Mouse (Mus musculus): ENCODE measurements around the gene Ptger1. TPM values are rescaled to one million over a fixed set of nuclear protein-coding genes. Genes with fewer than 3 reads are reported as not detected.
A peak's percentile ranks its signal among the peaks of the same experiment; 100 is the strongest.

Ptger1 gene
- polyA plus RNA-seq, 1 experiment, result 0.50 TPM

DNA sequence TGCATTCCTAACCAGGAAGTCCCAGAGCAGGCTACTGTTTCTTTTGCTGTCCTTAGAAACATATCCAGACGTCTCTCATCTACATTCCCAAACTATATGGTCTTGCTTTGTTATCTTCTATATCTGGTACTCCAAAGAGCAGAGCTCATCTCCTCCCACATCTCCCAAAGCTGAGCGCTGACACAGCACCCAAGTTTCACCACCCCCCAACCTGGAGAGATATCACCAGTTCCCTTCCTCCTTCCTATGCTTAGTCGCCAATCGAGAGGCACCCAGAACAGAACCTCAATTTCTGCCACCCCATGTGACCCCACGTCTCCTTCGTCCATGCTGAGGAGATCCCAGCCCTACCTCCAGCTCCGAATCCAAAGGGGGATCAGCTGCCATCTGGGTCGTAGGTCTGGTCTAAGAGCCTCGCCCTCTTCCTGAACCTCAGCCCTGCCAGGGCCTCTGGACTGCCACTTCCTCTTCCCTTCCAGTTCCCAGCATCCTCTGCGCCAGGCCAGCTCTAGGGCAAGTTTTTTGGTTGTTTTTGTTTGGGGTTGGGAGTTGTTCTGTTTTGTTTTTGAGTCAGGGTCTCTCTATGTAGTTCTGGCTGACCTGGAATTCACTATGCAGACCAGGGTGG, 27.2 kb downstream of the Ptger1 start:
- peak; percentile 58 for DNase-seq
- peaks cover 44% of the 10 kb centered on the region for H3K4me1 ChIP-seq (replicated peaks; ENCODE audit: control insufficient read depth, insufficient read depth, low read length)
- 0 out of 2 replicates have a peak overlapping the region, but pooled peaks have one; percentile 25 for H3K27ac ChIP-seq (ENCODE audit: control insufficient read depth, insufficient read depth, low read length)
- peaks cover 39% of the 10 kb centered on the region for H3K36me3 ChIP-seq (ENCODE audit: control insufficient read depth, insufficient read depth, low read length)
- H3K27me3 ChIP-seq (ENCODE audit: control insufficient read depth, insufficient read depth, low read length), result no peaks in the 10 kb centered on the region
- WGBS, result 38% methylated on average over 10 of the region's 10 CpGs
- TF ChIP-seq POLR2A (IDR thresholded peaks at IDR 0.05; ENCODE audit: control insufficient read depth, extremely low read depth, insufficient read depth, low read length, poor library complexity), result no peak
- TF ChIP-seq CTCF (IDR thresholded peaks at IDR 0.05; ENCODE audit: borderline replicate concordance, control insufficient read depth, extremely low read depth, insufficient read depth, low read length, poor library complexity), result 0 out of 2 replicates have a peak, but pooled peaks have one; percentile 22
- peak overlapping the region; percentile 27 for H3K4me3 ChIP-seq (ENCODE audit: control insufficient read depth, insufficient read depth, low read length)

DNA sequence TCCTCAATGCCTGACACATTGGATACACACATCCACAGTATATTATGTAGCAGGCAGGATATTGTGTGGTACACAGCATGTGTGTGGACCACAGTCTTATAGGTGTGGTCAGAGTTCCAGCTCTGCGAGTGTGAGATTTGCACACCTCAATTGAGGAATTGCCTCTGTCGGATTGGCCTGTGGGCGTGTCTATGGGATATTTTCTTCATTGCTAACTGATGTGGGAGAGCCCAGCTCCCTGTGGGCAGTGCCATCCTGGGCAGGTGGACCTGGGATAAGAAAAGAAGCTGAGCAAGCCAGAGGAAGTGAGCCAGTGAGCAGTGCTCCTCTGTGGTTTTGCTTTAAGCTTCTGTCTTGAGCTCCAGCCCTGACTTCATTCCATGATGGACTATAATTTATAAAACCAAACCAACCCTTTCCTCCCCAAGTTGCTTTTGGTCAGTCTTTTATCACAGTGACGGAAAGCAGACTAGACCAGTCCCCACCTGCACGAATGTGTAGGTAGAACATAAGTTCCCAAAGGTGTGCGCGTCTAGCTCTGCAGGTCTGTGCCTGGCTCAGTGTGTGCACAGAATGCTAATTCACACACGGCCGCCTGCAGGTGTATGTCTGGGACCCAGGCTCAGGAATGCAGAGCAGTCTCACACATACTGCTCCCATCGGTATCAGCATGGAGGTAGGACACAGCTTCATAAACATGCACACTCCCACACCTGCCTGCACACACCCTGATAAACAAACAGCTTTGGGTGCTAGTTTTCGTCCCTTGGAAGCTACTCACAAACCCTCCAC, 28.1 kb downstream of the Ptger1 start:
- Histone ChIP-seq H3K27me3 (ENCODE audit: control insufficient read depth, insufficient read depth, low read length) (no peaks in the 10 kb centered on the region), H3K4me3 (ENCODE audit: control insufficient read depth, insufficient read depth, low read length) (no peak overlapping the region), H3K27ac (ENCODE audit: control insufficient read depth, insufficient read depth, low read length) (peak overlapping the region; percentile 55), H3K36me3 (ENCODE audit: control insufficient read depth, insufficient read depth, low read length) (peaks cover 33% of the 10 kb centered on the region), H3K4me1 (replicated peaks; ENCODE audit: control insufficient read depth, insufficient read depth, low read length) (peaks cover 44% of the 10 kb centered on the region)
- no peak for DNase-seq
- TF ChIP-seq POLR2A (IDR thresholded peaks at IDR 0.05; ENCODE audit: control insufficient read depth, extremely low read depth, insufficient read depth, low read length, poor library complexity) (no peak), CTCF (IDR thresholded peaks at IDR 0.05; ENCODE audit: borderline replicate concordance, control insufficient read depth, extremely low read depth, insufficient read depth, low read length, poor library complexity) (no peak)
- 63% methylated on average over 11 of the region's 11 CpGs for WGBS

DNA sequence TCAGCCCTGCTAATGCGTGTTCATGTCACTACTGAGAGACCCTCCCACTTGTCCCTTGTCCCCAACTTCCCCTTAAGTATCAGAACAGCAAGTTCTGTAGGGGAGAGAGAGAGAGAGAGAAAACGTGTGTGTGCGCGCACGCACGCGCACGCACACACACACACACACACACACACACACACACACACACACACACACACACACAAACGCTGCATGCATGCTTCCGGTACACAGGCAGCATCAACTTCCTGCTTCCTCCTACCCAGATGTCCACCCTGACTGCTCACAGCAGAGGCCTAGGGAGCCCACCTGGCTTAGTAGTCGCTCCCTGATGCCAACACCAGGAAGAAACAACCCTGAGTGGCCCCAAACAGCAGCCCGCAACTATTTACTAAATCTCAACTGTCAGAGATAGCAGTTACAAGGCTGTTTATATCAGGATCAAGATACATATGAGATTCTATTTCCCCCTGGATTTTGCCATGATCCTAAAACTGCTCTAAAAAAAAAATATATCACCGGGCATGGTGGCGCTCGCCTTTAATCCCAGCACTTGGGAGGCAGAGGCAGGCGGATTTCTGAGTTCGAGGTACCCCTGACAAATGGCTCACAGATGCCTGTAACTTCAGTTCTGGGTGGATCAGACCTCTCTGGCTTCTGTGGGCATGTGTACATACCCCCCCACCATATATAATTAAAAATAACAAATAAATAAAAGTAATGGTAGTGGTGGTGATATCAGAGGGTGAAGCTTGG, 29.1 kb downstream of the Ptger1 start:
- Histone ChIP-seq H3K4me3 (ENCODE audit: control insufficient read depth, insufficient read depth, low read length) (no peak overlapping the region), H3K27ac (ENCODE audit: control insufficient read depth, insufficient read depth, low read length) (peak overlapping the region; percentile 60), H3K36me3 (ENCODE audit: control insufficient read depth, insufficient read depth, low read length) (peaks cover 24% of the 10 kb centered on the region), H3K4me1 (replicated peaks; ENCODE audit: control insufficient read depth, insufficient read depth, low read length) (peaks cover 48% of the 10 kb centered on the region), H3K27me3 (ENCODE audit: control insufficient read depth, insufficient read depth, low read length) (no peaks in the 10 kb centered on the region)
- 54% methylated on average over 10 of the region's 17 CpGs for WGBS
- TF ChIP-seq POLR2A (IDR thresholded peaks at IDR 0.05; ENCODE audit: control insufficient read depth, extremely low read depth, insufficient read depth, low read length, poor library complexity) (no peak), CTCF (IDR thresholded peaks at IDR 0.05; ENCODE audit: borderline replicate concordance, control insufficient read depth, extremely low read depth, insufficient read depth, low read length, poor library complexity) (no peak)
- peak; percentile 47 for DNase-seq

DNA sequence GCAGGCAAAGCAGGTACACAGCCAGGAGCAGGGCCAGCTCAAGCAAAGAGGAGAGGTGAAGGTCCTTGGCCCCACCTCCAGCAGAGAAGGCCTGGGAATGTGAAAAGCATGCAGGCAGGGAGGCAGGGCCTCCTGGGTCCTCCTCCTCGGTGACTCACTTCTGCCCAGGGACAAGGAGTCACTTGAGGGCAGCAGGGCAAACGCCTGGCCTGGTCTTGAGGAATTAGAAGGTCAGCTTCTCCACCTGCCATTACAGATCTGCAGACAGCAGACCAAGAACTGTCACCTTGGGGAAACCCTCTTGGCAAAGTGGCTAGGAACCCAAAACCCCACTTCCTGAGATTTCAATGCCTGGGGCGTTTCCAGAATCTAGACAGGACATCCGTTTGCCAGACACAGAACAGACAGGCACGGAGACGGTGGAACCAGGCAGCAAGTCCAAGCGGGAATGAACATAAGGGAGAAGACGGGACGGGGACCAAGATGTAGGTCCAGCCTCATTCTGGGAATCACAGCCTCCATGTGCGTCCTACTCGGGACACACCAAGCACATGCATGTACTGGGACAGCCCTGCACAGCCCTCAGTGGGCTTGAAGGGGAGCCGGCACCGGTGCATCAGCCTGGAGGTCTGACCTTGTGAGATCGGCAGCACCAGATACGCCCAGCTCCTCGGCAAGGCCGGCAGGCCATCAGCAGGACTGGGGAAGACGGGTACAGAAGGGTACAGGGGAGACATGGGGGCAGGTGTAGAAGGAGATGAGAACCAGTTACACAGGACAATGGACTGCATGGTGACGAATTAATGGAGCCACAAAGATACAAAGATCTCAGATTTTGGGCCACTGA, 31.1 kb downstream of the Ptger1 start:
- DNase-seq, result no peak
- H3K4me1 ChIP-seq (replicated peaks; ENCODE audit: control insufficient read depth, insufficient read depth, low read length), result peaks cover 48% of the 10 kb centered on the region

DNA sequence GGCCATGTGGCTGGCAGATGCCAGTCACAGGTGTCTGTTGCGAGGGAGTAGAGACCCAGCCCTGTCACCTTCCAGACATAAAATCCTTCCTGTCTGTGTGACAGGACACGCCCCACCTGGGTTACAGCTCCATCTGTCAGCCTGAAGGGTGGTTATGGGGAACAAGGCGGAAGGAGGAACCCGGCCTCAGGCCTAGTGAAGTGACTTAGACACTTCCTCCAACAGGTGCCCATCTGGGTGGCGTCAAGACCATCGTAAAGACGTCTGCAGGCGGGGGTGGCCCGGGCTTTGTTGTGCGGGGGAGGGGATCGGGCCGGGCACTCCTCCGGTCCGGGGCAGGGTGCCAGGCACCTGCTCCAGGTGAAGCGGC, 31.8 kb downstream of the Ptger1 start:
- peak overlapping the region; percentile 63 for H3K27ac ChIP-seq (ENCODE audit: control insufficient read depth, insufficient read depth, low read length)
- peaks cover 48% of the 10 kb centered on the region for H3K4me1 ChIP-seq (replicated peaks; ENCODE audit: control insufficient read depth, insufficient read depth, low read length)
- under 1% methylated on average over 15 of the region's 15 CpGs for WGBS
- TF ChIP-seq POLR2A (IDR thresholded peaks at IDR 0.05; ENCODE audit: control insufficient read depth, extremely low read depth, insufficient read depth, low read length, poor library complexity) (peak; percentile 38; the same call in 1 of the 2 replicates), CTCF (IDR thresholded peaks at IDR 0.05; ENCODE audit: borderline replicate concordance, control insufficient read depth, extremely low read depth, insufficient read depth, low read length, poor library complexity) (no peak)
- H3K27me3 ChIP-seq (ENCODE audit: control insufficient read depth, insufficient read depth, low read length), result no peaks in the 10 kb centered on the region
- peak; percentile 78 for DNase-seq
- H3K36me3 ChIP-seq (ENCODE audit: control insufficient read depth, insufficient read depth, low read length), result no peaks in the 10 kb centered on the region
- peak overlapping the region; percentile 81 for H3K4me3 ChIP-seq (ENCODE audit: control insufficient read depth, insufficient read depth, low read length)

More for the DNA sequence above, 31.1 kb downstream of the Ptger1 start:
- WGBS, result 25% methylated on average over 19 of the region's 19 CpGs
- Histone ChIP-seq H3K4me3 (ENCODE audit: control insufficient read depth, insufficient read depth, low read length) (peak overlapping the region; percentile 81), H3K27me3 (ENCODE audit: control insufficient read depth, insufficient read depth, low read length) (no peaks in the 10 kb centered on the region), H3K36me3 (ENCODE audit: control insufficient read depth, insufficient read depth, low read length) (peaks cover 4% of the 10 kb centered on the region), H3K27ac (ENCODE audit: control insufficient read depth, insufficient read depth, low read length) (peak overlapping the region; percentile 45)
- TF ChIP-seq POLR2A (IDR thresholded peaks at IDR 0.05; ENCODE audit: control insufficient read depth, extremely low read depth, insufficient read depth, low read length, poor library complexity), result no peak
- no peak for TF ChIP-seq CTCF (IDR thresholded peaks at IDR 0.05; ENCODE audit: borderline replicate concordance, control insufficient read depth, extremely low read depth, insufficient read depth, low read length, poor library complexity)
